Mouse (Mus musculus) A20 (cell line): ENCODE measurements around the gene Jaml.
A peak's percentile ranks its signal among the peaks of the same experiment; 100 is the strongest.

Experiments used
- DNase-seq: peaks from one replicate; pipeline ENCODE4 v3.0.0-alpha.2; 2011; ENCODE audit warnings: low read depth, low spot score

Jaml gene

DNA sequence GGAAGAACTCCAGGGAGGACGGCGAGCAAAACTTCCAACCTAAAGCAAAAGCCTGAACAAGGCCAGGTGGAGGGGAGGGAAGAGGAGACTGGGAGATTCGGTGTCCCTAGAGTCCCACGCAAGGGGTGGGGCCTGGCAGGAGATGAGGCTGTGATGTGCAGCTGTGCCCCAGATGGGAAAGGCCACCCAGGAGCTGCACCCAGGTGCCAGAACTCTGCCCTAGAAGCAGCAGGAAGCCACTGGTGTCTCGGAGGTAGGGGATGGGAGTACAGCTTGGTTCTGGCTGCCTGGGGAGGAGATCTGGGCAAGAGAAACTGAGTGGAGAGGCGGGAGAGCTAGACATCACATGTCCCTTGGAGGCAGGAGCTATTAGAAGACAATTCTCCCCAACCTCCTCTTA lies 42.0 kb downstream of the Jaml start:
- no peak for DNase-seq

DNA sequence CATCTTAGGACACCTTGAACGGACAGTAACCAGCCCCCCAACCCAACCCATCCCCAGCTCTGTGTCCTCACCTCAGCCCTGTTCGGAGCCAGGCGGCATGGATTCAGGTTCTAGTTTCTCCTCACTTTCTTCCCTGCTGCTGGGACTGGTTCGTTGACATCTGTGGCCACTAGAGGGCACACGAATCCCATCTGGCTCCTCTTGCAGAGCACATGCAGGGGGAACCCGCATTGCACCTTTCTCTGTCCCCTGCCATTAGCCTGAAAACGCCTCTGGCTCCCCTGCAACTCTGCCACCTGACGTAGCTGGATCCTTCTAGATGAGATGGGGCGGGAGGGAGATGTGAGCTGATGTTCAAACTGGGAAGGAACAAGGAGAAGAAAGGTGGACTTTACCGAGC lies 42.8 kb downstream of the Jaml start:
- peak; percentile 89 for DNase-seq

DNA sequence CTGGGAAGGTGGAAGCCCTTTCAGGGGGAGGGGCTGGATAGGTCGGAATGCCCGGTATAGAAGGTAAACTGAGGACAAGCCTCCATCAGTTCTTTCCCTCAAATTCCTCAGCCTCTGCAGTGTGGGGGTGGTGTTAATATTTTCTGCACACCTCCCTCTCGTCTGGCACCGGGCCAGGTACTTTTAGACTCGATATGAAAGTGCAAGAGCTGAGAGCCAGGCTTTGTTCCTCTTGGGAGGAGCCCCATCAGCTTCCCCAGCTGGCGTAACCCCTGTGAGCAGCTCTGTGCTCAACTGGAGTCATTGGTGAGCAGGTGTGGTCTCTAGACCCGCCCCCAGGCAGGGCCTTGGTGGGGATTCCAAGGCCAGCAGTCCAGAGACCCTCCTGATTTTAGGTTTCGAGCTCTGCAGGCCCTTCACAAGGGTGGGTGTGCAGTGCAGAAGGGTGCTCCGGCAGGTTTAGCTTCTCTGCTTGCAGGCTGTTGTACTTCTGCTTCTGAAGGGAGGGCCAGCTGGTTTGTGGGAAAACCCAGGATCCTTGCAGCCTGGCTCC lies 43.3 kb downstream of the Jaml start:
- peak; percentile 92 for DNase-seq

DNA sequence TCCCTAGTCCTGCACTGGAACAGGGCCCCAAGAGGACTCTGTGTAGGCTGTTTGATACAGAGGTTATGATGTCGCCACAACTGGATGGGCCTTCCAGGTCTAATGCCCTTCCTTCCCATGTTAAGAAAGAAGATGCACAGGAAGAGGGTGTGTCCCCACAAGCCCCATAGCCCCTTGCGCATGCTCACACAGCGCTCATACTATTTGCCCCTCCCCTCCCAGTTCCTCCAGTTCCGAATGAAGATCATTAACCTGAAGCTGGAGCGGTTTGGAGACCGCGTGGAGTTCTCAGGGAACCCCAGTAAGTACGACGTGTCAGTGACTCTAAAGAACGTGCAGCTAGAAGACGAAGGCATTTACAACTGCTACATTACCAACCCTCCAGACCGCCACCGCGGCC lies 46.2 kb downstream of the Jaml start:
- no peak for DNase-seq

DNA sequence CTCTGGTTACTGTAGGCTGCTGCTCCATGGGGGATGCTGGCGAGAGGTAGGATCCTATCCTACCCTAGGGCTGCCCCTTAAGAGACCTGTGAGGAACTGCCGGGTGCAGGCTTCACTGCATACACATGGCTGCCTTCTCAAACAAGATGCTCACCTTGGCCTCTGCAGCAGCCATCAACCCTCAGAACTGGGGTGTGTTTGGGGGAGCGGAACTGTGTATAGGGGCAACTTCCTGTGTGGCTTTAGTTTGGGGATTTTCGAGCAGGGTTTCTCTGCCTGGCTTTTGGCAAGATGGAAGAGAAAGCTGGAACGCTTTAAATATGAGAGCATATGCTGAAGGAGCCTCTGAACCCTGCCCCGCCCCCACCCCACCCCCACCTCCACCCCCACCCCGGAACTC lies 48.0 kb downstream of the Jaml start:
- DNase-seq = peak; percentile 44

DNA sequence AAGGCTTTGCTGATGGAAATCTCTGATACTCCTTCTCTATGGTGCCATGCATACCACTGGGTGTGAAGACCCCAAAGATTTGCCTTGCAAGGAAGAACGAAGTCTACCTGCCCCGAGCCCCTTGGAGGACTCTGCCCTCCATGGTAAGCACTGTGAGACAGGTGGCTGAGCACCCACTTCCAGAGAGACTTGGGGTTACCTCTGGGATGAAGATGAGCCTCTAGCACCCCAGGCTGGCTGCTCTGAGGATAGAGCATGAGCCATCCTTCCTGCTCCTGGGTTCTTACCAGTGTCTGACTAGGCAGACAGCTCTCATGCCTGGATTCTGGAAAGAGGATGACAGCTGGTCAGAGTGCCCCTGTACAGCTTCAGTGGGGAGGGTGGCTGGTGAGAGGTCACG lies 51.1 kb downstream of the Jaml start:
- no peak for DNase-seq

DNA sequence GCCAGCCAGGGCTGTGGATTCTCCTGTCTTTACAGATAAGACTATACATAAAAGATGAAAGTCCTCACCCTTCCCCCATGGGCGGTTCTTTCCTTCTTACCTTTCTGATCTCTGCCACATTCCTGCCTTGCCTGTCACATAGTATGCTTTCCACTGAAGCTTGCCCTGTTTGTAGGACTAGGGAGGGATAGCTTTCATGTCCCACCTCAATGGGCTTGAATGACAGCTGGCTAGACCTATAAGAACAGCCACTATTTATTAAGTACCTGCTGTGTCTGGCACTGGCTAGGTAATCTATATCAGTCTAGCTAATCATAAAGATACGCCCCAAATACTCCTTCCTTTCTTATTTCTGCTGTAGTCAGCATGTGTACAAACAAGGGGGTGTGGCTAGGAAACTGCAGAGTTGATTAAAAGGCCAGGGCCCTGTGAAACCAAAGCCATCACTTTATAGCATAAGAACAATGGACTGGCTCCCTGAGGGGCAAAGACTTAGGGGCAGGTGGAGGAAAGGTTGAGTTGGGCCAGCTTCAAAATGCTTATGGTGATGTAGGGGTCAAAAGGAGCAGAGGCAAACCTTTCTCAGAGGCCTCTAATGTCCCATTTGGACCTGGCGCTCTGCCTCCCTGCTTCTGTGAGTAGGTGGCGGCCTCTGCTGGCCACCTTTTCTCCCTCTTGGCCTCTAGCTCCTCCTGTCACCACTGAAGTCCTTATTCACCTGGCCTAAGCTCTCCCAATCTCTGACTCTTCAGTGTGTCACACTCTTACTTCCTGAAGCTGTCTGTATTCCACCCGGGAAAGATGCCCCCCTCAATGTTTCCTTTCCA lies 54.7 kb downstream of the Jaml start:
- DNase-seq = peak; percentile 71

DNA sequence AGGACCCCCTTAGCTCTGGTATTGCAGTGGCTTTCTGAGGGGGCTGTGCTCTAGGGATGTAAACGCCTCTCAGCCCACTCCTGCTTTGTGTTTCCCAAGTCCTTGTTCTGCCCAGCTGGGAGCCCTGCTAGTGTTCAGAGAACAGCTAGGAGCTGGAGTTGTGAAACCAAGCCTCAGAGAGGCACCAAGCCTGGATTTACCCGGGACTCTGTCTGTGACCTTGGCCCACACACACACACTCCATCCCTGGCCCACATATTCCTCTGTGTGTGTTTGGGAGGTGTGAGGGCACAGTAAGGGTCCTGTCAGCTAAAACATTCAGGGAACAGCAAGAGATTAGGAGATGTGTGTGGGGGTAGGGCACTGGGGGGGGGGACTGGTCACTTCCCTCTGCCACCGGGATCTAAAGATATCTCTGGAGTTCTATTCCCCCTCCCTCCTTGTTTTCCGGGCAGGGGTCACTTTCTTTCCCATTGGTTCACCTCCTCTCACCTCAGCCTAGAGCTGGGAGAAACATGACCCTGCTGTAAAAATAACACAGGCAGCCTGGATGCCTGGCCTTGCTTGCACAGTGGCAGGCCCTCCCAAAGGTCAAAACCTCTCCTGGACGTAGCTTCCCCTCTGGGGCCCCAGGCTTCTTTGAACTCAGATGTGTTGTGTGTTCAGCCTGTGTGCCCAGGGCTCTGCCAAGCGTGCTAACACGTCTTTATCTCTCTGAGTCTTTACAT lies 57.6 kb downstream of the Jaml start:
- no peak for DNase-seq

DNA sequence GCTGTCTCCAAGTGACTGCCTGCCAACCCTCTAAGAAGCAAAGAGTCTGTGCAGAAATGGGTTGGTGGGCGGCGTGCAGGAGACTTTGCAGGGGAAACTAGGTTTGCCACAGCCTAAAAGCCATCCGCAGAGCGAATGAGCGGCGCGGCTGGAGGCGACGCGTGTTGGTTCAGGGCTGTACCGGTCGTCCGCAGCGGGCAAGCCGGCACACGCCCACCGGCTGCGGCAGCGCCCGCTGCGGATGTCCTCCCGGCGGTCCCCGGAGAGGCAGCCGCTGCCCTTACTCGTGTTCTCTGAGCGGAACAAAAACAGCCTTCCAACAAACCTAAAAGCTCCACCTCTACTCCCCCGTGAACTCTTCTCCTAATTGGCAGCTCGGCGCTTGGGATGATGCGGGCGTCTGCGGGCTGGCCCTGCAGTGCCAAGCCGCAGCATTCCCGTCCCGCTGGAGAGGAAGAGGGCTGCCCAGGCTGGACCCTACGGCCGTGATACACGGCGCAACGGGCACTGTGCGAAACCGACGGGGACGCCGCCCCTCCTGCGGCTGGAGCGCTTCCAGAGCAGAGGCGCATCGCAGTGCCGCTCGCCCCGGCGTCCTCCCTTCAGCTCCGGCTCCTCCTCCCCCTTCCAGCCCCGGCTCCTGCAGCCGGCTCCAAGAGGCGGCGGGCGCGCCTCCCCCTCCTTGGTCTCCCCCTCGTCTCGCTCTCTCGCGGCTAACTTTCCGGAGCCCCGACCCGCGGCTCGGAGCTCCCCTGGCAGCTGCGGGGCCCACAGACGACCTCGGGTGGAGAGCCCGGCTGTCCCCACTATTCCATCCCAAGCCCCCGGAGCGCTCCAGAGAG lies 59.4 kb downstream of the Jaml start, which contains the start of gene Scn4b:
Scn4b (plus strand) TSS at position 205 of the 842 bp plus-strand sequence.
- DNase-seq = no peak

DNA sequence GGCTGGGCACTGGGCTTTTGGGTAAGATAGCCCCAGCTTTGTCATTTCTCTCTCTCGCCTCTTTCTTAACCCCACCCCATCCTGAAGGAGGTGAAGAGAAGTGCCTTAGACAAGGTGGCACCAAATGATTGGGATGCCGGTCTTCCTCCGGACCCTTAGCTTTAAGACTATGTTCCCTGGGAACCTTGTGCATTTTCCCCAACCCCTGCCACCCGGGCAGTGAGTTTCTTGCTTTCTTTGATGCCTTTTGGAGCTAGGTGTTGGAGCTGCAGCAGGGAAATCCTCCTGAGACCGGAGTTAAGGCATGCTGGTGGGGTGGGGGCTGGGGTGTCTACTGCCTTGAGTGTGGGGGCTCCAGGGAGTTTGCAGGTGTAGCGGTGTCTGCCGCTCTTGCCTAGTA lies 60.1 kb downstream of the Jaml start:
- DNase-seq = no peak

DNA sequence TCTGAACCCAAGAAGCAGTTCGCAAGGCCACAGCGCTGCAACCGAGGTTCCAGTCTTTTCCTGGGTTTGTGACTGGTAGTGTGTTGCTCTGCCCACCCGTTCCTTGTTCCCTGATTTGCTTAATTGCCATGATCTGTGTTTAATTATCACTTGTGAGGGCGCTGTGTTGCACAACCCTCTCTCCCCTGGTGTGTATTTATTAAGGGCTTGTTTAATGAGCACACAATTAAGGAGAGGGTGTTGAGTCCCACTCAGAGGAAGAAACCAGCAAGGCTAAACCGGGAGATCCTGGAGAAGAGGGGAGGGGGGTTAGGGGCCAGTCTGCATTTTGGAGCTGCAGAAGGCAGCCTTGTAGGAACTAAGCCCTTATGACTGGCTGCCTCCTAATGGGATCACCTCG lies 62.0 kb downstream of the Jaml start:
- DNase-seq = no peak

DNA sequence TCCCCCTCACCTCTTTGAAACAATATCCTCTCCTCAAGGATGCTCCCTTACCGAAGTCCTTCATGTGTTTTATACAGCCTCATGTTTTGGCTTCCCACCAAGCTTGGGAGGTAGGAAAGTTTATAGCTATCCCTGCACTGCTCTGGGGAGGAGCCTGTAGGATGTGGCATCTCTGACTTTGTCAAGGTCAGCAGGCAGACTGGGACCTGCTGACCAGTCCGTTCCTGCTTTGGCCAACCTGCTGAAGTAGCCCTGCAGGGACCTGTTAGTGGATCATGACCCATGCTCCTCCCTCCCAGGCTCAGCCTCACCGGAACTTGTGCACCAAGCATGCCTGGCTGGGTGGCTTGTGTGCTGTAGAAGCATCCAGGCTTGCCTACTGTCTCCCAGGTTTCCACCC lies 63.7 kb downstream of the Jaml start:
- DNase-seq = no peak

DNA sequence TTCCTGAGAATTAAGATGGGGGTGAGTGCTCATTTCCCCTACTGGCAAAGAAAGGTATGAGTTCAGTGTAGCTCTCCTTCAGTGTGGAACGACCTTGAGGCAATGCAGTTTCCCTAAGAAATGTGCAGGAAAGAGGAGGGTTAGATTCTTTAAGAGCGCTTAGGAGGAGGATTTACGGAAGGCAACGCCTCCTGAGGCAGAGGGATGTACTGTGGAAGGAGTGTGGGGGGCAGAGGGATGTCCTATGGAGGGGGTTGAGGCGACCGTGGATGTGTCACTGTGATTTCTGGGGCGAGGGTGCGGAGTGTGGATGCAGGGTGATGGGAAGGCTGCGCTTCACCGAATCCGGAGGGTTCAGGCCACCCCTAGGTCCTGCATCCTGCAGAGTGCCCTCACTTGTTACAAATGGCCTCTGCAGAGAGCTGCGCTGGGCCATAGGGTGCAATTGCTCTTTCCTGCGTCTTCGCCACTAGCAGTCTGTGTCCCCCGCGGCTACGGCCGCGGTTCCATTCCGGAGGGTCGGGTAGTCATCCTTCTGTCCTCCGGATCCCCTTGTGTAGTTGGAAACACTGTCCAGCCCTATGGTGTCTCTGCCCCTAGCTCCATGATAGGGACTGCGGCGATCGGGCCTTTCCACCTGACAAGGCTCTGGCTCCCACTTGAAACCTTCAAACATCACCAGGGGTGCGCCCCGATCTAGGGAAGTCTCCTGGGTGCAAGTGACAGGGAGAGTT lies 66.7 kb downstream of the Jaml start:
- no peak for DNase-seq

DNA sequence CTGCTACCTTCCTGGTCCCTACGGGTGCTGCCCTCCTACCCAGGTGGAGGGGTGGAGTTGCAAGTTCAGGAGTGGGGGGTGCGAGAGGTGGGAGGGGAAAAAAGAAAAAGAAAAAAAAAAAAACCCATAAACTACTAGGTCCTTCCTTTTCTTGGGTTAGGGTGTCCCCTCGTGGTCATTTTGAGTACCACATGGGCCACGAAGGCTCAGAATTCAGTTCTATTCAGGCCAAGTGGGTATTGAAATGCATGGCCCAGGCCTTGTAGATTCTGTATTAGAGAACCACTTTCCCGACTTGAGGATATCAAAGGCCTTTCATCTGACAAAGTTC lies 67.2 kb downstream of the Jaml start:
- DNase-seq = peak; percentile 51

DNA sequence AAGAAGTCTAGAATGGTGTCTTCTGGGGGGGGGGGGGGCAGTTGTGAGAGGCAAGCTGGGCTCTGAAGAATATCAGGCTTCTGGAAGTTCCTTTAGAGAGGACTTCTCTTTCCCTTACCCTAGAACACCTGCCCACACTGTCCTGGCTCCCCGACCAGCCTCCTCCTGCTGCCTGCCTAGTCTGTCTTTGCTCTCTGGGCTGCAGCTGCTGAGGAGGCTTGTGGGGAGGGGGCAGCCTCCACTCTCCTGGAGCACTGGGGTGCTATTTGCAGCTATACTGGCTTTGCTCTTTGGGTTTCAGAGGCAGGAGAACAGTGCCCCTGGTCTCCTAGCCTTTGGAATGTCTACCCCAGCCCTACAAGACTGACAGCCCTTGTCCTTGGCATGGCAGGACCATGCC lies 72.0 kb downstream of the Jaml start:
- DNase-seq = no peak

DNA sequence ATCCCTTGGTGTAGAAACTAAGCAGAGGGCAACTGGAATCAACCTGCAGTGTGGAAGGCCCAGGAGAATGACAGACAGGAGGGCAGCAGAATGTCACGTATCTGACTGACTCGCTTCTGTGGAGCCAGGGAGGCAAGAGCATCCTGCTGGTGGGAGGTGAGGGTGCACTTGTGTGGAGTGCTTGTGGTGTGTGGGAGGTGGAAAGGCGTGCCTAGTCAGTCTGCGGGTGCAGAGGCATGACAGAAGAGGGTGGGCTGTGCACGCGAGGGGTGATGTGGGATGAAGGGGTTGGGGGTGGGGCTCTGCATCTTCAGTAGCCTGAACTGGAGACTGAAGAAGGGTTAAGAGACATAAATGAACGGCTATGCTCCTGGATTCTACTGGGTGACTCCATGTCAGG lies 74.4 kb downstream of the Jaml start:
- DNase-seq = no peak
